Mouse (Mus musculus): ENCODE measurements at regions not wholly inside any gene's neighbourhood (a gene's known extent, or its start where the extent isn't known, plus 50 kb on each side); places are given as distances from the start of the nearest gene placed in this dataset.

GRCm38 (mm10) chr1:15959578-15959977, 133.5 kb downstream of the 4930444P10Rik start:
- no peak for DNase-seq
- Histone ChIP-seq H3K27me3 (ENCODE audit: control insufficient read depth, insufficient read depth, low read length) (no peaks in the 10 kb centered on the region), H3K4me3 (replicated peaks; ENCODE audit: insufficient read depth, low read depth, low read length) (no peak overlapping the region), H3K4me1 (ENCODE audit: control insufficient read depth, insufficient read depth, low read length) (no peaks in the 10 kb centered on the region), H3K27ac (ENCODE audit: insufficient read depth, low read length) (no peak overlapping the region)
- 73% methylated on average over 2 of the region's 2 CpGs for WGBS
- no peak for TF ChIP-seq POLR2A (IDR thresholded peaks at IDR 0.05; ENCODE audit: borderline replicate concordance, insufficient read depth, low read length)

DNA sequence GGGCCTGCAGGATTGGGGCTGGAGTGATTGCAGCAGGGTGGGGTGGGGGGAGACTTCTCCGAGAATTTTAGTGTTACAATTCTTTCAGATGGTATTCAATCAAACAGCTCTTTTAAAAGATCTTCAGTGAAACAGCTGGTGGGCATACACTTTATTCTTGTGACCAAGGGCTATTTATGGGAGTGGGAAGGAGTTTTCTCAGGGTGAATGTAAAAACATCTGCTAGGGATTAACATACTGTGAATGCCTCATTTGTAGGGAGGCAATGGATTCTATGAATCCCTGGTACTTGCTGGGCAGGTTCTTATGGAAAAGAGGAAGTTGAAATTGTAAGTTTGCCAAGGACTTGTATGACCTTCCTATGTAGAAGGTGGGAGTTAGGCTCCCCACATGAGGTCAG, 134.5 kb downstream of the 4930444P10Rik start:
- TF ChIP-seq CTCF (IDR thresholded peaks at IDR 0.05; ENCODE audit: borderline replicate concordance, insufficient read depth, low read depth, low read length) (no peak), POLR2A (IDR thresholded peaks at IDR 0.05; ENCODE audit: borderline replicate concordance, insufficient read depth, low read length) (no peak)
- H3K27ac ChIP-seq (ENCODE audit: insufficient read depth, low read length): no peak overlapping the region
- no peak overlapping the region for H3K4me3 ChIP-seq (replicated peaks; ENCODE audit: insufficient read depth, low read depth, low read length)
- 89% methylated on average over 1 of the region's 1 CpGs for WGBS
- no peaks in the 10 kb centered on the region for H3K27me3 ChIP-seq (ENCODE audit: control insufficient read depth, insufficient read depth, low read length)
- no peak for DNase-seq
- no peaks in the 10 kb centered on the region for H3K4me1 ChIP-seq (ENCODE audit: control insufficient read depth, insufficient read depth, low read length)

DNA sequence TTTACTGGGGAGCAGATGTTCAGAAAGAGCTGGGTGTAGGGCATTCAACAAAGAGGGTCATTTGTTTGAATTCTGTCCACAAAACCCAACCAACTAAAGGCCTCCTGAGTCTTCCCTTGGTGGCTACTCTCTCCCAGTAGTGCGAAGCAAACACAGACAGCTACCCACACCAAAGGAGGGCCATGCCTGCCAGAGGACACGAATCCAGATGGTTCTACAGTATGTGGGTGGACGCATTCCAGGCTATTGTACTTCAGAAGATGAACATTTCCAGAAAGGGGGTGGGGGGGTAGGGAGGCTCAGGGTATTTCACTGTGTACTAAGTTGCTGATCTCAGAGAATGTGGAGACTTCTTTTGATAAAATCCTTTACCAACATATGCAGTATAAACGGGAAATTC, 149.5 kb downstream of the 4930444P10Rik start:
- DNase-seq: peak; percentile 36 to 55
- TF ChIP-seq CTCF (IDR thresholded peaks at IDR 0.05; ENCODE audit: borderline replicate concordance, insufficient read depth, low read depth, low read length): no peak
- no peak for TF ChIP-seq POLR2A (IDR thresholded peaks at IDR 0.05; ENCODE audit: borderline replicate concordance, insufficient read depth, low read length)
- Histone ChIP-seq H3K4me3 (replicated peaks; ENCODE audit: insufficient read depth, low read depth, low read length) (no peak overlapping the region), H3K27me3 (ENCODE audit: control insufficient read depth, insufficient read depth, low read length) (no peaks in the 10 kb centered on the region), H3K27ac (ENCODE audit: insufficient read depth, low read length) (no peak overlapping the region), H3K4me1 (ENCODE audit: control insufficient read depth, insufficient read depth, low read length) (peaks cover 2% of the 10 kb centered on the region; the same call in 1 of the 2 replicates)
- WGBS: 34% methylated on average over 4 of the region's 4 CpGs

DNA sequence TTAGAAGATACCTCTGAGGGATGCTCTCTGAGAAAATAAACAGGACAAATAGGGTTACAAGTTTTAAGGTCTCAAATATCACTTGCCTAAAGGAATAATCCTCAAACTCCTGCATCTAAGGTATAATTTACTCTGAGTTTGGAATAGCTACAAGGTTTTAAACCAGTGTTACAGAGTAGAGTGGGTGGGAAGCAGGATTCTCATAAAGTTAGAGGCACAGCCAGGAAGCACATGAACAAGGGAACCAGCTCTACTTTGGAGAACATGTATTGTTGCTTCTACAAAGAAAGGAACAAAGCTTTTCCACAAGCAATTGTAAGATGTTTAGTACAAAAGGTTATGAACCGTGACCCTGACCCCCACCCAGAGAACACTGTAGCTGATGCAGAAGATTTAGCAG, 150.1 kb downstream of the 4930444P10Rik start:
- TF ChIP-seq POLR2A (IDR thresholded peaks at IDR 0.05; ENCODE audit: borderline replicate concordance, insufficient read depth, low read length) (no peak), CTCF (IDR thresholded peaks at IDR 0.05; ENCODE audit: borderline replicate concordance, insufficient read depth, low read depth, low read length) (no peak)
- peaks cover 2% of the 10 kb centered on the region; the same call in 1 of the 2 replicates for H3K4me1 ChIP-seq (ENCODE audit: control insufficient read depth, insufficient read depth, low read length)
- no peak overlapping the region for H3K27ac ChIP-seq (ENCODE audit: insufficient read depth, low read length)
- H3K4me3 ChIP-seq (replicated peaks; ENCODE audit: insufficient read depth, low read depth, low read length): no peak overlapping the region
- 37% methylated on average over 1 of the region's 1 CpGs for WGBS
- no peak for DNase-seq
- no peaks in the 10 kb centered on the region for H3K27me3 ChIP-seq (ENCODE audit: control insufficient read depth, insufficient read depth, low read length)
